In the genomic region with DNA sequence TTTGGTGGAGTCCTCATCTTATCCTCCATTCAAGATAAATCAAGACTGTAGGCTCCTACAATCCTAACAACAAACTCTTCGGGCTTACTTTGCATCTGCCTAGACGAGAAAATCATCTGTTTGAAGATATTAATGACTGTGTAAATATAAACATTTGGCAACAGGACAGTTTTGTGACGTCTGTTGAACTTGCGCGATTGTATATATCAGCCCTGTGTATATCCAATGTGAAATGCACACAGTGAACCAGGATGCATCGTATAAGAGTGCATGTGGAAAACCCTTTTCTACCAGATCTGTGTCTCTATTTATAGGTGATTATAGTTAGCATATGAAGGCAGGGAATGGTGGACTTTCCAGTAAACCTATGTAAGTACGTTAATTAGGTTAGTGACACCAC, we compare ENCODE assay signal across 18 mouse cellular contexts. TPM values are rescaled to one million over a fixed set of nuclear protein-coding genes. Genes with fewer than 3 reads are reported as not detected.
DNase-seq lines count a peak whose midpoint lies in the region; ATAC-seq and TF ChIP-seq lines count a peak whose summit lies in the region.
"Had no signal": no experiment of that assay in that cellular context is flagged by ENCODE, and none has a peak within 500 bp of the region (broad histone marks: within the 10 kb centered on the region; RNA-seq: fewer than 3 reads in every experiment).

No protein-coding gene starts in this region.

- no peaks in the 10 kb centered on the region for H3K27me3 ChIP-seq in lung, embryonic 14.5 days (ENCODE audit: insufficient read depth, low read length)
- H3K27me3 ChIP-seq: CH12.LX, Patski had no signal

- peak; percentile 70; the same call in 1 of the 2 replicates for ATAC-seq in lung, embryonic 14.5 days (ENCODE audit: insufficient read depth)
- ATAC-seq: activated CD4-positive, CD25-positive, alpha-beta regulatory T cell, adult 4 months; CD4-positive, CD25-positive, alpha-beta regulatory T cell, adult 4 months; Patski had no signal

- H3K36me3 ChIP-seq in lung, embryonic 14.5 days (ENCODE audit: insufficient read depth) = peaks cover 22% of the 10 kb centered on the region; the same call in 1 of the 2 replicates

- H3K4me1 ChIP-seq in lung, embryonic 14.5 days (ENCODE audit: insufficient read depth) = no peaks in the 10 kb centered on the region

- WGBS in lung, embryonic 14.5 days = 58% methylated on average over 7 of the region's 7 CpGs

- no peak for TF ChIP-seq CTCF in lung, embryonic 14.5 days (IDR thresholded peaks at IDR 0.05; ENCODE audit: low read depth)

- H3K27ac ChIP-seq in lung, embryonic 14.5 days (ENCODE audit: low read depth) = no peak overlapping the region

- no peak overlapping the region for H3K4me3 ChIP-seq in lung, embryonic 14.5 days (ENCODE audit: low read depth, low read length)

- H3K9ac ChIP-seq in lung, embryonic 14.5 days = no peak overlapping the region

- H3K9me3 ChIP-seq in lung, embryonic 14.5 days (ENCODE audit: low read depth, low read length) = no peaks in the 10 kb centered on the region
- H3K9me3 ChIP-seq: G1E had no signal

- DNase-seq in lung, embryonic 14.5 days = peak; percentile 51
- DNase-seq in lung, adult 18-20 months = no peak
- DNase-seq: adrenal gland, adult 2 months; adrenal gland, adult 8-10 months; adrenal gland, postnatal 10 days; adrenal gland, postnatal 14 days; adrenal gland, postnatal 25 days; adrenal gland, postnatal 36 days; B cell, adult 2 months; cerebellum, adult 11 months; cerebellum, adult 11-12 months; cerebellum, adult 18-20 months; cerebellum, adult 2 months had no signal

- no peak overlapping the region for H3K4me2 ChIP-seq in lung, embryonic 14.5 days

RNA-seq across cellular contexts. Expression of a gene that starts 41.4 kb away (rescaled TPM):
- 43.3 and 46.5 TPM in 2 replicates for polyA plus RNA-seq in lung, embryonic 14.5 days (2014; fragmentation: Nextera tagmentation; extraction: Ambion mirVana)
